Mouse (Mus musculus): ENCODE measurements around the gene Esyt1.

Gene Esyt1

DNA sequence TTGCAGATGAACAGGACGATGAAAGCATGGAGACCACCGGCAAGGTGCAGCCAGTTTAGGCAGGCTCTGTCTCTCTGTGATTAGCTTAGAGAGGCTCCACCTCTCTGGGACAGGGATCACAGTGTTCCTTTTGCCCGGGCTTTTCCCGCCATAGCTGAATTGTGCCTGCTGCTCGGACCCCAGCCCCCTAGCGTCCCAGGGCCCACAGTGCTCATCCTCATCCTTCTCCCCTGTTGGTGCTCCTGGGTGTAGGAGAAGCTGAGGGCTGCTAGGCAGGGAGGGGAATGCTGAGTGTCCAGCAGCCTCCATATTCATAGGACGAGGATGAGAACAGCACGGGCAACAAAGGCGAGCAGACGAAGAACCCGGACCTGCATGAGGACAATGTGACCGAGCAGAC, 51.3 kb downstream of the Esyt1 start:
- no peak for DNase-seq

DNA sequence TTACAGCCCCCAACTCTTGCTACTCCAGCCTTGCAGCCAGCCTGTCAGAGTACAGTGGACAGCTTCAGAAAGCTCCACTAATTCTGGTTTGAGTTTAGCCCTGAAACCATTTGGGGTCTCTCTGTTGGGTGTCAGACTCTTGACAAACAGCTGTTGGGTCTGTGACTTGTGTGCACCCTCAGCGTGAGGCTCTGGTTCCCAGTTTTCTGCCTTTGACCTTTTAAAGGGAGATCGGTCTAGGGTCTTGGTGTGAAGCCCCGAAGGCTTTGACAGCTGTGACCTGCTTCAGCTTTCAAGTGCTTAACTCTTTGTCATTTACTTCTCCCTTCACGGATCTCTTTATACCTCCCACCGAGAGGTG, 65.4 kb downstream of the Esyt1 start:
- DNase-seq: peak; percentile 37
